Mouse (Mus musculus) cerebellum, postnatal 4 days (tissue): ENCODE measurements around the gene Atp6v0e2.
A peak's percentile ranks its signal among the peaks of the same experiment; 100 is the strongest.

Experiments
- DNase-seq, 2 experiments: peaks; one replicate each; pipeline ENCODE4 v3.0.0; 2022; ENCODE audit warnings: low spot score in 2 of 2, mixed read lengths in 1 of 2

The Atp6v0e2 gene

DNA sequence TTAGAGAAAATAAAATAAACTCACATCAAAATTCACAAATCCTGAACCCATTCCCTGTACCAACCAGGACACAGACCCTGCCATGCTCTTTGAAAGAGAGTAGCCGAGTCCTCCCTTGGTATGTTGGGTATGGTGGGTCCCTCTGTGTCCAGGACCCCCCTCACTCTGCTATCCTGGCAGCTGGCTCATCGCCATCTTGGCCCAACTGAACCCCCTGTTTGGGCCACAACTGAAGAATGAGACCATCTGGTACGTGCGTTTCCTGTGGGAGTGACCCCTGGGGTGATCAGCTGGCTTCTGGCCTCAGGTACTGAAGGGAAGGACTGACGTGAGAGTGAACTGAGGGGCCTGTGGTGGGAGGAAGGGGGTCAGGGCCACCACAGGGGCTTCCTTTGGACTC, 2.4 kb downstream of the Atp6v0e2 start:
- no peak for DNase-seq

- no peak for DNase-seq
Observed at GRCm38 (mm10) chr6:48540721-48541120, 3.3 kb downstream of the Atp6v0e2 start.

DNA sequence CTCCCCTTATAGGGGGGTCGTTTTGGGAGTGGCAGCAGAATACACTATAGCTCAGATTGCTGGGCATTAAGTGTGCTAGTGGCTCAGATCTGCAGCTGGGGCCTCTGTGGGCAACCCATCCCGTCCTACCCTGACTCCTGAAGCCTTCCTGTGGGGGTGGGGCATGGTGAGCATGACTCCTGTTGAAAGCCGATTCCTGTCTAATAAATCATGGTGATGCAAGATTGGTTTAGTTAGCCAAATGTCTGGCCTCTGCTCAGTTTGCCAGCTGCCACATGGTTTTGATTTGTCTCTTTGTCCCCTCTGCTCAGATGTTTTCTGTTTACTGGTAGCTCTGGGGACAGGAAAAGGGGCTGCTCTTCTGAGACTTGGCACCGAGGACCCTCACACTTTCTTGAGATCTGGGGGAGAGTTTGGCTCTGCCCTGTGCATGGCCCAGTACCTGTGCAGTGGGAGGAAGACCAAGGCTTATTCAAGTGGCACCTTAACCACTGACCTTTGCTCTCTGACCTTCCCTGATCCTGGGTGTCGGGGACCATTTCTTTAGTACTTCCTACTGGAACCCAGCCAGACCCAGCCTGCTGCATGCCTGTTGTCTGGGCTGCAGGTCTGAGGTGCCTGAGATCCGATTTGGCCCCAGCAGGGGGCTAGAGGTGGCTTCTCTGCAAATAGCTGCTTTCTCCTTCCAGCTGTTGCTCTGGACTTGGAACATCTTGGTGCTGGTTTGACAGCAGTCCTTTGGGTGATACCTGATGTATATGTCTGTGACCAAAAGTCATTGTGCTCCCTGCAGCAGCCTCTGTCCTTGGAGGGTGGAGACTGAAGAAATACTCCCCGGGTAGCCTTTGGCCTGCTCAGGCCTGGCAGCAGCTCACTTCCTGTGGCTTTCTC, 4.4 kb downstream of the Atp6v0e2 start:
- DNase-seq = no peak

- no peak for DNase-seq
Observed at GRCm38 (mm10) chr6:48542631-48543030, 5.2 kb downstream of the Atp6v0e2 start.

DNA sequence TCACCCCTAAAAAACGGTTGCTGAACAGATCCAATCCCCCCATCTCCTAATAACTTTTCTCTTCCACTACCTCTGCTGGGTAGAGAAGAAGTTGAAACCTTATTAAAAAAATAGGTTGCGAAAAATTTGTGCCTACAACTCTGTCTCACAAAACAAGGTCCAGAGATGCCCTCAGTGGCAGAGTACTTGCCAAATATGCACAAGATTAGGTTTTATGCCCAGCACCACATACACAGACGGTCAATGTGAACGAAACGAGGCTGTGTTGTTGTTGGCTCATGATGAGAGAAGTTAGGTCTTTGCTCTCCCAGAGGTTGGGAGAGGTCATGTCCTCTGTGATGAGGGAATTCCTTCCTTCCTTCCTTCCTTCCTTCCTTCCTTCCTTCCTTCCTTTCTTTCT, 7.8 kb downstream of the Atp6v0e2 start:
- no peak for DNase-seq

GRCm38 (mm10) chr6:48546271-48546670, 8.9 kb downstream of the Atp6v0e2 start:
- DNase-seq = peak in 1 of 2 experiments; percentile 39

DNA sequence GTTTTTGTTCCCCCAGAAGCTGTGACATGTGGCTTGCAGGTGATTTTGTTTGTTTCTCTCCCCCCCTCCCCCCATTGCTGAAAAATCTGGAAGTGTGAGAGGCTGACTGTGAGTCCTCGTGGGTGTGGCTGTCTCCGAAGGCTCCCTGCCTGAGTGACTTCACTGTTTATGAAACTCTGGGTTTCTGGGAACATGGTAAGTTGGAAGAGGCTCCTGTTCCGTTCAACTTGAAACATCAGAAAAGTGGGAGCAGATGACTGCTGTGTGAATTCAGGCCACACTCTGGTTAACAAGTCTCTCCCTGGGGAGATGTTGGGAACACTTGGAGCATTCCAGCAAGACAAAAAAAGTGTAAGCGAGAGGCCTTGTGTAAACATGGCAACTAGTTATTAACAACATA, 9.4 kb downstream of the Atp6v0e2 start:
- no peak for DNase-seq

DNA sequence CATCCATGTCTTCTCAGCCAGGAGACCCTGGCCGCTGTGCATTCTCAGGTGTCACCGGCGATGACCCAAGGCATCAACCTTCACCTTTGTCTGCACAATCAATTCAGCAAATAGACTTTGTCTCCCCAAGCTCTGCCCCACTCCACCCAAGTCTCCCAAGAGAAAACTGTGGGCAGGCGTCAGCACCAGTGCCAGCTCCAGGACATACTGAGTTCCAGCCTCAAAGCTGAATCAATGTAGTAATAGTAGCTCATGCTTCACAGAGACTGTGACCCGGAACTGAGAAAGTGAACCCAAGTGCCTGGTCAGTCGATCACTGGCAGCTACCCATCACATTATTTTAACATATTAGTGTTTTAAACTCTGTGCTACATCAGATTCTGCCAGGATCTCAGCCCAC, 10.9 kb downstream of the Atp6v0e2 start:
- no peak for DNase-seq

DNA sequence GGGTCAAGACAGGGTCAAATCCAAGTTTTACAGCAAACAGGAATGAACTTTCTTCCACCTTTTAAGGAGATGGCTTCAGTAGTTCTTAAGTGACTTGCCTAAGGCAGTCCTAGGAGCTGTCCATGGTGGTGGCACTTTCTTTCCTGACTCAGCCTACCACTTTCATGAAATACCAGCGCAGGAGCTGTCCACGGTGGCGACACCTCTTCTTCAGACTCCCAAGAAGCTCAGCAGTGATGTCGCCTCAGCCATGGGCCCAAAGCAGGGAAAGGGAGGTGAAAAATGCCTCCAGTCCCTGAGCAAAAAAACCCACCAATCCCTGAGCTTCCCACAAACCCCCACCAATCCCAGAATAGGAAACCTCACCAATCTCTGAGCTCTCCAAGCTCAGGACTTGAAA, 15.5 kb downstream of the Atp6v0e2 start:
- DNase-seq = no peak

DNA sequence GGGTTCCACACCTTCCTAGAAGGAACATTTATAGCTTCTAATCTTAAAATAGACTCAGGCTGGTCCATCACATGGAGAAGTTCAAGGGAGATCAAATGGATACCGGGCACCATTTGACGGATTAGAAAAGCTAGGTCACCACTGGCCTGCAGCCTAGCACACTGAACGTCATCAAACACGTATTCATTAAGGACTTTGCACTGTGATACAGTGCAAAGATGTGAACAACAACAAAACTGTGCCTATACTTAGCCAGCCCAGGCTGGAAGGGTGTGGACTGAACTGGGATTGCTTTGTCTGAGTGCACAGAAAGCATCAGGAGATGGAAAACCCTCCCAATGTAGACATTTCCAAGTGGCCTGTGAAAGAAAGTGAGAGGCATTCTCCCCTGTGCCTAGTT, 16.4 kb downstream of the Atp6v0e2 start:
- no peak for DNase-seq

- DNase-seq = peak; percentile 92 to 98
Observed at GRCm38 (mm10) chr6:48554280-48555103, 17.1 kb downstream of the Atp6v0e2 start, which contains the start of gene Lrrc61. TSS of gene Lrrc61 (plus strand) at chr6:48554796.

GRCm38 (mm10) chr6:48555104-48555890, 17.9 kb downstream of the Atp6v0e2 start:
- peak in 1 of 2 experiments; percentile 45 for DNase-seq

DNA sequence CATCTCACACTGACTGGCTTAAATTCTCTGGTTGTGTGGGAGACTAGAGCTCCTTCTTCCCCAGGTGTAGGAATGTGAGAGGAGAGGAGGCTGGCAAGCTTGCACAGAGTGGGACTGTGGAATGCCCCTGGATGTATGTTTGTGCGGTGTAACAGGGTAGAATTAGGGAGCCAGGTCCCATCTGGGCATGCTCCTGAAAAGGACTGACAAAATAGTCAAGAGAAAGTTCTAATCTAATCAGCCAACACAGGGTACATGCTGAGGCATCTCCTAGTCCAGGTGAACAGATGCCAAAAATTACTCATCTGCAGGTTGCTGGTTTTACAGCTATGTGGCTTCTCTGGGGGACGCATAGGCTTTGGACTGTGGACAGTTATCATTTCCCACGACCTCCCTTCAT, 18.5 kb downstream of the Atp6v0e2 start:
- DNase-seq = no peak

GRCm38 (mm10) chr6:48565693-48566310, 28.4 kb downstream of the Atp6v0e2 start:
- DNase-seq = no peak

DNA sequence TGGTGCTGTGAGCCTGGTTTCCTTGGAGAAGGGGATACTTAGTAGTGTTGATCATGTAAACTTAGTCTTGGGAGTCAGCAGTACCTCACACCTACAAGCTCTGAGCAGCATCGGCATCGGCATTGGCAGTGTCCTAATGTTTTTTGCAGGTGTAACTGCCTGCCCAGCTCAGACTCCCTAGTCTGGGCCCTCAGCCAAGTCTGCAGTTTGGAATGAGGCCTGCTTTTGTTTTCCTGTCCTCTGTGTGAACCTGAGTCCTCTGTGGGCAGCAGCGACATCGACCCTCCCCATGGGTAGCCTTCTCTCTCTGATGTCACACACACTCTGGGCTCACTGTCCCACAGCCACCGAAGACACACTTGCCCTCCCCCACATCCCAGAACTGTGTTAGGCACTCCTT, 28.9 kb downstream of the Atp6v0e2 start:
- DNase-seq = no peak

- peak in 1 of 2 experiments; percentile 23 for DNase-seq
Observed at GRCm38 (mm10) chr6:48568036-48568984, 30.9 kb downstream of the Atp6v0e2 start.

DNA sequence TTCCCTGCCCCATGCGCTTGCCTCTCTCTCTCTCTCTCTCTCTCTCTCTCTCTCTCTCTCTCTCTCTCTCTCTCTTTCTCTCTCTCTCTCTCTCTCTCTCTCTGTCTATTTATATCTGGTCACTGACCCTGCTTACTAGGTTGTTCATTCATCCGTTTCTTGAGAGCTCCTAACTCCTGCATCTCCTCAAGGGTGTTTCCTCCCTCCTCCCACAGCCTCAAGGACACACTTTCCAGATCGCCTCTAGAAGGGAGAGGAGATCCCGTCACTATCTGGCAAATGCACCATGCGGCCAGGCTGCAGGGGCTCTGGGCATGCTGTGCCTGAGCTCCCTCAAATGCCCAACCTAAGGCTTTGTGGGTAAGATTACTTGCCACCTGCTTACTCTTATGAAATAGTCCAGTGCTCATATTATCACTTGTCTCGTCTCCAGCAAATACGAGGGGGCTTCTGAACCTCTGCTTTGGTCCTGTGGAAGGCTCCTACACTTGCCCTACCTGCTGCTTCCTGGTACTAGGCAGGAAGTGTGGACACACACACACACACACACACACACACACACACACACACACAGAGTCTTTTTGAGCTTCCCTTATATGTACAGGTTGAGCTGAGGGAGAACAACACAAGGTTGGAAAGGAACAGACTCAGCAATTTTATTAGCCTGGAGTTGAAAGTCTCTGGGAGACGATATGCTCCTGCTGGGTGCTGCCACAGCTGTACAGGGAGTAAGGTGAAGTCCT, 31.8 kb downstream of the Atp6v0e2 start:
- no peak for DNase-seq

- no peak for DNase-seq
Observed at GRCm38 (mm10) chr6:48572014-48572413, 34.6 kb downstream of the Atp6v0e2 start.

GRCm38 (mm10) chr6:48572572-48573061, 35.2 kb downstream of the Atp6v0e2 start, which contains the start of gene Rarres2:
TSS of gene Rarres2 (minus strand) at chr6:48572789.
- no peak for DNase-seq
